Mouse (Mus musculus): ENCODE measurements at regions not wholly inside any gene's neighbourhood (a gene's known extent, or its start where the extent isn't known, plus 50 kb on each side); places are given as distances from the start of the nearest gene placed in this dataset.

GRCm38 (mm10) chr8:10895178-10895577, 113.1 kb downstream of the Irs2 start:
- peaks cover 5% of the 10 kb centered on the region; the same call in 1 of the 2 replicates for H3K4me1 ChIP-seq (ENCODE audit: control insufficient read depth, insufficient read depth, low read length)
- H3K4me3 ChIP-seq (ENCODE audit: insufficient read depth, low read depth, low read length), result no peak overlapping the region
- no peak overlapping the region for H3K27ac ChIP-seq (ENCODE audit: insufficient read depth, low read depth, low read length)
- 87% methylated on average over 2 of the region's 2 CpGs for WGBS
- no peaks in the 10 kb centered on the region for H3K27me3 ChIP-seq (replicated peaks; ENCODE audit: control insufficient read depth, insufficient read depth, low read length)
- no peak for DNase-seq
- H3K36me3 ChIP-seq (ENCODE audit: control insufficient read depth, insufficient read depth, low read length), result no peaks in the 10 kb centered on the region
- no peak for TF ChIP-seq POLR2A (IDR thresholded peaks at IDR 0.05; ENCODE audit: low read depth, low read length)
- no peak for TF ChIP-seq CTCF (conservative IDR thresholded peaks at IDR 0.05; ENCODE audit: insufficient read depth, insufficient read length, low read depth, low read length)

- Histone ChIP-seq H3K36me3 (ENCODE audit: control insufficient read depth, insufficient read depth, low read length) (no peaks in the 10 kb centered on the region), H3K27ac (ENCODE audit: insufficient read depth, low read depth, low read length) (no peak overlapping the region), H3K4me1 (ENCODE audit: control insufficient read depth, insufficient read depth, low read length) (no peaks in the 10 kb centered on the region), H3K27me3 (replicated peaks; ENCODE audit: control insufficient read depth, insufficient read depth, low read length) (no peaks in the 10 kb centered on the region), H3K4me3 (ENCODE audit: insufficient read depth, low read depth, low read length) (no peak overlapping the region)
- DNase-seq, result no peak
- 71% methylated on average over 5 of the region's 5 CpGs for WGBS
- TF ChIP-seq CTCF (conservative IDR thresholded peaks at IDR 0.05; ENCODE audit: insufficient read depth, insufficient read length, low read depth, low read length) (no peak), POLR2A (IDR thresholded peaks at IDR 0.05; ENCODE audit: low read depth, low read length) (no peak)
Observed at GRCm38 (mm10) chr8:10894306-10894705, 114.0 kb downstream of the Irs2 start.

GRCm38 (mm10) chr8:10893709-10894108, 114.5 kb downstream of the Irs2 start:
- no peaks in the 10 kb centered on the region for H3K4me1 ChIP-seq (ENCODE audit: control insufficient read depth, insufficient read depth, low read length)
- DNase-seq, result no peak
- no peaks in the 10 kb centered on the region for H3K36me3 ChIP-seq (ENCODE audit: control insufficient read depth, insufficient read depth, low read length)
- no peak overlapping the region for H3K4me3 ChIP-seq (ENCODE audit: insufficient read depth, low read depth, low read length)
- no peak overlapping the region for H3K27ac ChIP-seq (ENCODE audit: insufficient read depth, low read depth, low read length)
- no peak for TF ChIP-seq CTCF (conservative IDR thresholded peaks at IDR 0.05; ENCODE audit: insufficient read depth, insufficient read length, low read depth, low read length)
- TF ChIP-seq POLR2A (IDR thresholded peaks at IDR 0.05; ENCODE audit: low read depth, low read length), result no peak
- H3K27me3 ChIP-seq (replicated peaks; ENCODE audit: control insufficient read depth, insufficient read depth, low read length), result no peaks in the 10 kb centered on the region
- 71% methylated on average over 5 of the region's 5 CpGs for WGBS

GRCm38 (mm10) chr8:10891906-10892305, 116.4 kb downstream of the Irs2 start:
- no peaks in the 10 kb centered on the region for H3K36me3 ChIP-seq (ENCODE audit: control insufficient read depth, insufficient read depth, low read length)
- H3K27me3 ChIP-seq (replicated peaks; ENCODE audit: control insufficient read depth, insufficient read depth, low read length), result no peaks in the 10 kb centered on the region
- H3K27ac ChIP-seq (ENCODE audit: insufficient read depth, low read depth, low read length), result no peak overlapping the region
- no peaks in the 10 kb centered on the region for H3K4me1 ChIP-seq (ENCODE audit: control insufficient read depth, insufficient read depth, low read length)
- 66% methylated on average over 2 of the region's 2 CpGs for WGBS
- no peak overlapping the region for H3K4me3 ChIP-seq (ENCODE audit: insufficient read depth, low read depth, low read length)
- TF ChIP-seq POLR2A (IDR thresholded peaks at IDR 0.05; ENCODE audit: low read depth, low read length), result no peak
- TF ChIP-seq CTCF (conservative IDR thresholded peaks at IDR 0.05; ENCODE audit: insufficient read depth, insufficient read length, low read depth, low read length), result no peak
- DNase-seq, result peak; percentile 81

- Histone ChIP-seq H3K36me3 (ENCODE audit: control insufficient read depth, insufficient read depth, low read length) (no peaks in the 10 kb centered on the region), H3K27ac (ENCODE audit: insufficient read depth, low read depth, low read length) (no peak overlapping the region), H3K4me1 (ENCODE audit: control insufficient read depth, insufficient read depth, low read length) (no peaks in the 10 kb centered on the region), H3K27me3 (replicated peaks; ENCODE audit: control insufficient read depth, insufficient read depth, low read length) (no peaks in the 10 kb centered on the region), H3K4me3 (ENCODE audit: insufficient read depth, low read depth, low read length) (no peak overlapping the region)
- no peak for DNase-seq
- WGBS, result 86% methylated on average over 5 of the region's 5 CpGs
- TF ChIP-seq CTCF (conservative IDR thresholded peaks at IDR 0.05; ENCODE audit: insufficient read depth, insufficient read length, low read depth, low read length) (no peak), POLR2A (IDR thresholded peaks at IDR 0.05; ENCODE audit: low read depth, low read length) (no peak)
Observed at GRCm38 (mm10) chr8:10891440-10891839, 116.8 kb downstream of the Irs2 start.

- DNase-seq, result no peak
- Histone ChIP-seq H3K36me3 (ENCODE audit: control insufficient read depth, insufficient read depth, low read length) (no peaks in the 10 kb centered on the region), H3K4me3 (ENCODE audit: insufficient read depth, low read depth, low read length) (no peak overlapping the region), H3K27ac (ENCODE audit: insufficient read depth, low read depth, low read length) (no peak overlapping the region), H3K4me1 (ENCODE audit: control insufficient read depth, insufficient read depth, low read length) (no peaks in the 10 kb centered on the region), H3K27me3 (replicated peaks; ENCODE audit: control insufficient read depth, insufficient read depth, low read length) (no peaks in the 10 kb centered on the region)
- 95% methylated on average over 3 of the region's 3 CpGs for WGBS
- TF ChIP-seq POLR2A (IDR thresholded peaks at IDR 0.05; ENCODE audit: low read depth, low read length), result no peak
- TF ChIP-seq CTCF (conservative IDR thresholded peaks at IDR 0.05; ENCODE audit: insufficient read depth, insufficient read length, low read depth, low read length), result no peak
Observed at GRCm38 (mm10) chr8:10885452-10885851, 122.8 kb downstream of the Irs2 start.

GRCm38 (mm10) chr8:10883418-10883817, 124.8 kb downstream of the Irs2 start:
- H3K27me3 ChIP-seq (replicated peaks; ENCODE audit: control insufficient read depth, insufficient read depth, low read length), result no peaks in the 10 kb centered on the region
- no peak overlapping the region for H3K27ac ChIP-seq (ENCODE audit: insufficient read depth, low read depth, low read length)
- no peaks in the 10 kb centered on the region for H3K36me3 ChIP-seq (ENCODE audit: control insufficient read depth, insufficient read depth, low read length)
- WGBS, result 75% methylated on average over 7 of the region's 7 CpGs
- peaks cover 7% of the 10 kb centered on the region; the same call in 1 of the 2 replicates for H3K4me1 ChIP-seq (ENCODE audit: control insufficient read depth, insufficient read depth, low read length)
- H3K4me3 ChIP-seq (ENCODE audit: insufficient read depth, low read depth, low read length), result no peak overlapping the region
- no peak for DNase-seq
- TF ChIP-seq POLR2A (IDR thresholded peaks at IDR 0.05; ENCODE audit: low read depth, low read length), result no peak
- TF ChIP-seq CTCF (conservative IDR thresholded peaks at IDR 0.05; ENCODE audit: insufficient read depth, insufficient read length, low read depth, low read length), result no peak
